Mouse (Mus musculus): ENCODE results near the gene Lsp1.

Gene Lsp1

DNA sequence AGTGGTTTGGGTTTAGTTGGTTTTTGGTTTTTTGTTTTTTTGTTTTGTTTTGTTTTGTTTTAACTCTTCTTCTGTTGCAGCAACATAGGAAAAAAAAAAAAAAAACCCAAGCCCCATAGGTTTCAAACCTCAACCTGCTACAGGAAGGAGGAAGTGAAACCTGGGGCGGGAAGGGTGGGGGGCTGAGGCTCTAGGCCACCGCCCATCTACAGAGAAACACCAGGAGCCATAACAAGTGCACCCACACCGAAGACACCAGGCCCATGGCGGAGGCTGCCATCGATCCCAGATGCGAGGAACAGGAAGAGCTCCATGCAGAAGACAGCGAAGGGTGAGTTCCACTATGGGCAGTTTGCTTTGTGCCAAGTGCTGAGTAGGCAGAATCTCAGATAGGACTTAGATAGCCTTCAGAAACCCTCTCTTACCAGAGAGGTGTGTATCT, at the start of gene Lsp1:
TSS of gene Lsp1 (plus strand) at position 174 of the 442 bp plus-strand sequence.
- POLR2A ChIA-PET = interaction anchor here in 1 of 4 experiments (0.8 to 1.1 kb wide), 3 partner anchors 13 to 149 kb away, joined by 3 read pairs; no protein-coding TSS in a partner anchor

DNA sequence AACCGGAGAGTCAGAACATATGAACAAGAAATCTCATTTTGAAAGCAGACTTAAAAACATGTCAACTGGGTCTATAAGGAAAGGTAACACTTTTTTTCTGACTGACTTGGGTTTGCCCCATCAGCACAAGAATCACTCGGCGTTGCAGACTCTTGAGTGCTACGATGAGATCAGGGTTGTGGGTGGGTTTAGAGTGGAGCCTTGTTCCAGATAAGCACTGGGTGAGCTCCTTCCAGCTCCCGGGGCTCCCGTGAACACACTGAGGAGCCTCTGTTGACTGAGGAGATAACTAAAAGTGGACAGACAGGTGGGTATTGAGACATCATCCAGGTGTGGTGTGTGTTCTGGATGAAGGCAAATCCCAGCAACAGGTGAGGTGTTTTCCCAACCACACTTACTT, 47.3 kb upstream of the Lsp1 start:
- CTCF ChIA-PET = interaction anchor here in 1 of 4 experiments (0.8 kb wide), 1 partner anchor 68 kb away, joined by 3 read pairs; no protein-coding TSS in a partner anchor
- POLR2A ChIA-PET = interaction anchor here in 2 of 4 experiments (0.6 to 1.0 kb wide), 2 partner anchors 8 to 19 kb away, joined by 3 to 5 read pairs; no protein-coding TSS in a partner anchor

More for the DNA sequence above, at the start of gene Lsp1:
- CTCF ChIA-PET = interaction anchor here in 3 of 4 experiments (0.7 to 2.1 kb wide), 7 partner anchors 20 to 120 kb away, joined by 3 to 6 read pairs (median 3); no protein-coding TSS in a partner anchor

DNA sequence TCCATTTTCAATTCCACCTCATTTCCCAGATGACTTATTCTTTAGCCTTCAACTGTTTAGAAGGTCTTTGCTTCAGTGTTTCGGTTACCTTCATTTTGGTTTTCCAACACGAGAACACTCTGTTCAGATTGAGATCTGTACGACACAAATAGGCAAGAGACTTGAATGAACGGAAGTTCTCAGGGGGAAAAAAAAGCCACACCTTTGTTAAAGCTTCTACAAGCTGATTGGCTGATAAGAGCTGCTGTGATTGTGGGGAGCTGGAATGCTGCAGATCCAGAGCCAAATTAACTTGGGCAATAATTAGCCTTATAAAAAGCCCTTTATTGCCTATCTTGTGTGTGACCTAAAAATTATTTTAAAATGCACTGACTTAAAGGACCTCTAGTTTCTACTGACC, 45.3 kb upstream of the Lsp1 start:
- ChIA-PET CTCF (interaction anchor here in 2 of 4 experiments (1.5 to 2.0 kb wide), 2 partner anchors 13 to 81 kb away, joined by 4 to 8 read pairs; no protein-coding TSS in a partner anchor), POLR2A (interaction anchor here in 2 of 4 experiments (0.7 to 1.1 kb wide), 2 partner anchors 23 to 37 kb away, joined by 3 read pairs; no protein-coding TSS in a partner anchor)

DNA sequence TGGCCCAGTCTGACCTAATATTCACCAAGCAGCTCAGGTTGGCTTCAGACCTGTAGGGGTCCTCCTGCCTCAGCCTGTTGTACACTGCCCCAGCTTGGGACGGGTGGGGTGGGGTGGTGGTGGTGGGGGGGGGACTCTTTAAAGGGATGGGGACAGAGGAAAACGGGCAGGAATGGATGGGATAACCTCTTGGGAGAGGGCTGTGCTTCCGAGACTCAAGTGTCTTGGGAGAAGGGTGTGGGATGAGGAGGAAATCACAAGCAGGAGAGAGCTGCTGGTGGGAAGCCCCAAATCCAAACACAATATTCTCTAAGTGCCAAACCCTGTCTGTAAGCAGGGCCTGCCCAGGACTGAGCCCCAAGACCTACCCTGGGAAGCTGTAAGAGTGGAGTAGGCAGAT, 44.4 kb upstream of the Lsp1 start:
- CTCF ChIA-PET = interaction anchor here in 2 of 4 experiments (0.5 to 2.0 kb wide), 2 partner anchors 82 to 611 kb away, joined by 3 to 8 read pairs; no protein-coding TSS in a partner anchor
- POLR2A ChIA-PET = interaction anchor here in 2 of 4 experiments (0.7 to 1.3 kb wide), 3 partner anchors 31 to 109 kb away, joined by 3 read pairs; no protein-coding TSS in a partner anchor

DNA sequence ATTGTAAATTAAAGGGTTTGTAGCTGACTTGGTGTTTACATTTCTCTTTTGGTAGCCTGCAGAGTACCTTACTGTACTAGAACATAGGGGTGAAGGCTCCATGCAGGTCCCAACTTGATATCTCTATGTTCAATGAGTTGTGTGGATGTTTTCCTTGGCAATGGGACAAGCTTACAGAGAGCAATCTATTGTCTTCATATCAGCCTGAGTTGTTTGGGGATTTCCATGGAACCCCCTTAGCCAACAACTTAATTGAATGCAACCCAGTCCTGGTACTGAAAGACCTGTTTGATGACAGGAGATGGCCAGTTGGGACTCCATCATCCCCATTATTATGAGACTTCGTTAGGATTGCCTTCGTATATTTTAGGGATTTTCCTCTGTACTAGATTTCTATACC, 42.6 kb upstream of the Lsp1 start:
- CTCF ChIA-PET = interaction anchor here in 3 of 4 experiments (0.7 to 2.1 kb wide), 6 partner anchors 10 to 84 kb away, joined by 3 to 14 read pairs (median 6); no protein-coding TSS in a partner anchor
- POLR2A ChIA-PET = interaction anchor here in 3 of 4 experiments (0.7 to 1.0 kb wide), 4 partner anchors 13 to 1014 kb away, joined by 3 read pairs; no protein-coding TSS in a partner anchor

DNA sequence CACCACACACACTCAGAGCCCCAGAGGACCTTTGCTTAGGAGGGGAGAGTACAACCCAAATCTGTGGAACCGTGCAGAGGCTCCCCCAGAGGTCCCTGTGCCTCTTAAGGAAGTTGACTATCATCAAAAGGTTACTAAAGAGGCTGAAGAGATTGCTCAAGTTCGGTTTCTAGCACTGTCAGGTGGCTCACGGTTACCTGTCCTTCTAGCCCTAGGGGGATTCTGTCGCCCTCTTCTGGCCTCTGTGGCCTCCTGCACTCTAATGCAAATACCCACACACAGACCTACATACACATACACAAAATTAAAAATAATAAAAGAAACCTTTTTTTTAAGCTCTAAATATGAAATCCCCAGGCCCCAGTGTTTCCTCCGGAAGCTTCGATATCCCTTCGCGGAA, 41.9 kb upstream of the Lsp1 start:
- ChIA-PET POLR2A (interaction anchor here in 2 of 4 experiments (1.0 kb wide), 2 partner anchors 84 kb away, joined by 3 read pairs; no protein-coding TSS in a partner anchor), CTCF (interaction anchor here (0.6 to 2.1 kb wide), 8 partner anchors 9 to 1070 kb away, joined by 3 to 14 read pairs (median 6); no protein-coding TSS in a partner anchor)

DNA sequence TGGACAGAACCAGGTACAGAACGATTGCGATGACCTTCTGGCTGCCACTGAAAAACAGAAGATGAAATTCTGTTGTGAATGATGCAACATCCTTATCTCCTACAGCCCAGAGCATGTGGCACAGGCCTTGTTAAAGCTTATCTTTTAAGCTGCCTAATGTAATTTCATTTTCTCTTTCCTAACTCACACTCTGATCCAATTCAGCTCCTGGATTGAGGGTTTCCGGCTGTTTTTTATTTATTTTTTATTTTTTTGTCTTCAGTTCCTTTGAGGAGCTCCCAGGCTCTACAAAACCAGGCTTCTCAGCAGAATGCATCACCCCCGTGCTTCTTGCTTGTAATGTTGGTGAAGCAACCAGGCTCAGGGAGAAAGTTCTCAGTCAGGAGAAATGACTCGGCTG, 40.7 kb upstream of the Lsp1 start:
- CTCF ChIA-PET = interaction anchor here in 3 of 4 experiments (0.7 to 1.9 kb wide), 3 partner anchors 83 to 85 kb away, joined by 3 to 6 read pairs (median 5); no protein-coding TSS in a partner anchor
- POLR2A ChIA-PET = interaction anchor here in 1 of 4 experiments (1.6 kb wide), 1 partner anchor 32 kb away, joined by 5 read pairs; the partner anchor contains the start of gene Ctsd

DNA sequence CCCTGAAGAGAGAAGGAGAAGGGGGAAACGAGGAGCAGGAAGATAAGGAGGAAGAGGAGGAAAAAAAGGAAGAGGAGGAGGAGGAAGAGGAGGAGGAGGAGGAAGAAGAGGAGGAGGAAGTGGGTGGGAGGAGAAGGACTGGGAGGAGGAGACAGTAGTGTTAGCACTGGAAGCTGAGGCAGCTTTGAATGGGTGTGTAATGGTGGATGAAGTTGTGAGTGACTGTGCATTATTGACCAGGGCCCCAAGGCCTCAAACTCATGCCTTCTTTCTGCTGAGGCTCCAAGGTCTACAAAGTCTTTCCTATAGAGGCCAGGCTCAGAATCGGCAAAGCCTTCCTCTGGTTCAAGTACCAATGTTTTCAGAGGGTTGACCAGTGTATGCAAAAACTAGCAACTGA, 38.8 kb upstream of the Lsp1 start:
- ChIA-PET CTCF (no interaction called here), POLR2A (interaction anchor here in 1 of 4 experiments (0.8 to 0.9 kb wide), 2 partner anchors 10 to 17 kb away, joined by 3 to 4 read pairs; no protein-coding TSS in a partner anchor)

DNA sequence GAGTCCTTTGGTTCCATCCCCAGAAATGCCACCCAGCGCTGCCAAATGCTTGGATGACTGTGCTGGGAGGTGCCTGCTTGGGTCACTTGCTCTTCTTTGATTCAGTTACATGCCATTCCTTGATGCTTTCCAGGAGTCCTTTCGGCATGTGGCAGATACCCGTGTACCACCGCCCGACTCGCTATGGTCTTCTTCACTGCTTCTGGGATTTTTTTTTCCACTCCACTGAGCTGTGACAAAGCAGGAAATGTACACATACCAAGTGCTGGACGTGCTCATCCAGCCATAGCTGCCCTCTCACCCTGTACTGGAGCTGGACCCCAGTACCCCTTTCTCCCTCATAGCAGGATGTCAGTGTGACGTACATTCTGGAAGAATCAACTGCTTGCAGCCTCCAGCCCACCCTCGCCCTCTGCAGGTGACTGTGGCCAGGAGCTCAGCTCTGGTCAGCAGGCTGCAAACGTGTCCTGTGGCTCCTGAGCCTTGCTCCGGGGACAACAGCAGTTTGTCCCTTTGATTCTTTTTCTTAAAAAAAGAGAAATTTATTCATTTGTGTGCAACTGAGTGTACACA, 34.9 kb upstream of the Lsp1 start:
- CTCF ChIA-PET = interaction anchor here (0.6 to 3.2 kb wide), 9 partner anchors 10 to 112 kb away, joined by 3 to 18 read pairs (median 3); no protein-coding TSS in a partner anchor
- POLR2A ChIA-PET = no interaction called here

DNA sequence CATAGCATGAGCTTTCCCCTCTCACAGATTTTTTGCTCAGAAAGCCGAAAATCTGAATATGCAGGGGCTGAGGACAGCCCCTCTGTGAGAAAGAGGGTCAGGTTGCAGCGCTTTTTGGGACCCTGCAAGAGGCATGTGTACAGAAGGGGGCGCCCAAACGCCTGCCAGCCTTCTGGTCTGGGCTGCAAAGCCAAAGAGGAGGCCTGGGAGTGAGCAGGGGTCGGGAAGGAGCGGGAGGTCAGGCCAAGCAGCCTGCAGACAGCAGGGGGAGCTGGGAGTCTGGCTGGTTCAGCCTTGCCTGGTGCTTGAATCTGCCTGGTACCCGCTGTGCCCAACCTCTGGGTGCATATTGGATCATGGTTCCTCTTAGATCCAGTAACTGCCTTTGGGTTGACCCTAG, 32.4 kb upstream of the Lsp1 start:
- CTCF ChIA-PET = interaction anchor here (0.6 to 3.2 kb wide), 32 partner anchors 8 to 1020 kb away, joined by 3 to 18 read pairs (median 4); no protein-coding TSS in a partner anchor
- POLR2A ChIA-PET = interaction anchor here in 3 of 4 experiments (0.6 to 1.8 kb wide), 5 partner anchors 35 to 152 kb away, joined by 3 to 7 read pairs (median 3); partner anchors contain the start of gene Ctsd (in 1 of the 3)

DNA sequence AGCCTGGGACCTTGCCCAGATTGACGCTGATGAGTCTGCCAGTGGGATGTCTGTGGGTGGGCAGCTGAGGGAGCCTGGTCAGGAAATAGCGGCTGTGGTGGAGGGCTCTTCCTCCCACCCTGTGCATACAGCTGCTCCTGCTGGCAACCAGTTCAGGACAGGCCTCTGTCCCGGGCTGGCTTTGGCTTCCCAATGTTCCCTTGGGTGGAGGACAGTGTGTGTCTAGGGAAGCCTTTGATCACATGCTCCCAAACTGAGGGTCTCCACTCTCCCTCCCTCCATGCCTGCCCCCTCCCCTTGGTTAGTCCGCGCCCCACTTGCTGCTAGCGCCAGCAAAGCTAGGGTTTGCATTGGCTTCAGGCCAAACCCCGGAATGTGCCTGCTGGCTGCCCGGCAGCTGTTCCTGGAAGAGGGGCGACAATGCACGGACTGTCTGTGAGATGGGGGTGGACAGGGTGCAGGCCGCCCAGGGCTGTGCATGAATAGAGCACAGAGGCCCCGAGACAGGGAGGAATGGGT, 30.4 kb upstream of the Lsp1 start:
- ChIA-PET POLR2A (interaction anchor here in 1 of 4 experiments (0.6 to 1.2 kb wide), 3 partner anchors 9 to 876 kb away, joined by 3 to 4 read pairs (median 3); no protein-coding TSS in a partner anchor), CTCF (interaction anchor here in 3 of 4 experiments (0.6 to 1.2 kb wide), 8 partner anchors 7 to 181 kb away, joined by 3 to 6 read pairs (median 3); no protein-coding TSS in a partner anchor)

DNA sequence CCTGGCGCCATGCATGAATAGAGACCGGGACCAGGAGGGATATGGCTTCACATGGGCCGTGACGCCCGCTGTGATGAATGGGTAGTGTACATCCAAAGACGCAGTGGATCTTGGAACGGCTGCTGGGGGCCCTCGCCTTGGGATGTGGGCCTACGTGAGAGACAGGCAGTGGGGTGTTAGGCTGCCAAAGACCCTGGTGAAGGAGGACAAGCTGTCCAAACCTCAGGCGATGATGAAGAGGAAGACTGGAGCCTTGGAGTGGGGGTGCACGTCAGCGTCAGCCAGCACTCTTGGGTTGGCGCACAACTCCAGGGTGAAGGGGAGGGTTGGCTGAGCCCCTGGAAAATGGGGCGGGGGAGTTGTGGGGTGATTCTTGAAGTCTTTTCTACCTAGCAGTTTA, 29.5 kb upstream of the Lsp1 start:
- CTCF ChIA-PET = interaction anchor here in 2 of 4 experiments (0.6 to 1.0 kb wide), 2 partner anchors 13 to 107 kb away, joined by 3 to 5 read pairs; no protein-coding TSS in a partner anchor

DNA sequence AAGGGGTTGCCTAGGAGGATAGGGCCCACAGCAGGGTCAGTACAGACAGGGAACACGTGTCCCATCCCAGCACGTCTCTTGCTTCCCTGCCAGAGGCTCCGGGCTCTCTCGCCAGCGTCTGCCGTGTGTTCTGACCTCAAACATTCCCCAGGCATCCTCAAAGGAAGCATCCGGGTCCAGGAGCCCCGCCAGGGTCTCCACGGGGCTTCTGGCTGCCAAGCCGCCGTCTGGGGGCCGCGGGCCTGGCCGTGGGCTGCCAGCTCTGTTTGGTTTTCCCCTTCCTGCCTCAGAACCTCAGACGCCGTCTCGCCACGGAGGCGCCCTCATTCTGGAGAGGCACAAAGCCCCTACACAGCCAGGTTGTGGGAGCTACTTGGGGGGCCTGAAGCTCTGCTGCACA, 27.0 kb upstream of the Lsp1 start:
- ChIA-PET CTCF (interaction anchor here (0.6 to 1.6 kb wide), 5 partner anchors 34 to 99 kb away, joined by 3 to 5 read pairs (median 3); no protein-coding TSS in a partner anchor), POLR2A (interaction anchor here in 1 of 4 experiments (1.1 kb wide), 1 partner anchor 45 kb away, joined by 3 read pairs; the partner anchor contains the start of gene Ctsd)

More for the DNA sequence above, 29.5 kb upstream of the Lsp1 start:
- POLR2A ChIA-PET = interaction anchor here in 1 of 4 experiments (1.2 to 1.5 kb wide), 2 partner anchors 9 to 14 kb away, joined by 3 to 4 read pairs; no protein-coding TSS in a partner anchor

DNA sequence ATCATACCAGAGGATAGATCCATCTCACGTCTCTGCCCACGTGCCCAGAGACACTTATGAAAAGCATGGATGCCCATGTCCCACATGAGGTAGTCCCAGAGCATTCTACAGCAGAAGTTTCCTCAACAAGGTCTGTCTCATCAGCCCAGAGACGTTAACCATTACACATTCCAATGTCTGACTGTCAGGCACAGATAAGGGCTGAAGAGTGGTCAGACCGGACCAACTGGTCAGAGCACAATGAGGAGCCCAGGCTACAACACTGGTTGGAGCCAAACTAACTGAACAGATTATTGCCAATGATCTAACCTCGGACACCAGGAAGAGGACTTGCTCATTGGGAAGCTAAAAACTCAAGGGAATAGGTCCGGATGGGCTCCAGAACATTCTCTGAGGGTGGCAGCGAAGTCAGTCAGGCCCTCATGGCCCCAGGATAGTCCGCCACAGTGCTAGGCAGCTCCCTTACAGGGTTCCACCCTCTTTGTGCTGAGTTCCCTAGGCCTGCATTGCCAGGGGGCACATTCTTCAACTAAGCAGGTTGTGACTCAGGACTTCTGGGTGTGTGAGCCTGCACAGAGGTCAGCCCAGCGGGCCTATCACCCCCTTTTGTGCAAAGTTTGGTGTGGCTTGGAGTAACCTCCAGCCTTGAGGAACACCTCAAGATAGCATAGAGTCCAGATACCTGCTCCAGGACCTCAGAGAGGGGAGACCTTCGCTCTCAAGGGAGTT, 26.3 kb upstream of the Lsp1 start, which contains the start of gene Syt8:
TSS of gene Syt8 (plus strand) at position 714 of the 729 bp plus-strand sequence.
- POLR2A ChIA-PET = no interaction called here
- CTCF ChIA-PET = interaction anchor here (0.6 to 1.6 kb wide), 5 partner anchors 35 to 100 kb away, joined by 3 to 5 read pairs (median 3); no protein-coding TSS in a partner anchor

DNA sequence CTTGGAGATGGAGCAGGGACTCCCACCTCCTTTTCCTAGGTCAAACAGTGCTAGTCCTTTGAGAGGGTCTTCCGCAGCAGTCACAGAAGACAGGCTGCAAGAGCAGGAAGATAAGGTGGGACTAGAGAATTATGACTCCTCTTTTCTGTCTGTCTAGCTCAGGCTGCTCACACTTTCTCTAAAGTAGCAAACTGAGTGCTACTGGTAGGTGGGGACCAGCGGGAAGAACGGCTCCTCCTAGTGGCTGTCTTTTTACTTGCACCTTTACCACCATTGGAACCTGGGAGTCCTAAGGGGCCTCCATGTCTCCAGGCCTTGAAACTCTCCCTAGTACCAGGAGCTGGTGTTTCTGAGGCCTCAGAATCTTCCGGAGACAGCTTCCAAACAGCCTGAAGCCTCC, 25.1 kb upstream of the Lsp1 start:
- CTCF ChIA-PET = interaction anchor here (0.6 to 3.7 kb wide), 24 partner anchors 9 to 693 kb away, joined by 3 to 58 read pairs (median 4); partner anchors contain the start of genes Ctsd (in 1 of the 4), Krtap5-4 (in 1 of the 4) and Lsp1 (in 1 of the 4)
- POLR2A ChIA-PET = interaction anchor here in 3 of 4 experiments (0.6 to 1.9 kb wide), 7 partner anchors 42 to 102 kb away, joined by 3 to 9 read pairs (median 4); partner anchors contain the start of gene Gm49369 (in 1 of the 3)

DNA sequence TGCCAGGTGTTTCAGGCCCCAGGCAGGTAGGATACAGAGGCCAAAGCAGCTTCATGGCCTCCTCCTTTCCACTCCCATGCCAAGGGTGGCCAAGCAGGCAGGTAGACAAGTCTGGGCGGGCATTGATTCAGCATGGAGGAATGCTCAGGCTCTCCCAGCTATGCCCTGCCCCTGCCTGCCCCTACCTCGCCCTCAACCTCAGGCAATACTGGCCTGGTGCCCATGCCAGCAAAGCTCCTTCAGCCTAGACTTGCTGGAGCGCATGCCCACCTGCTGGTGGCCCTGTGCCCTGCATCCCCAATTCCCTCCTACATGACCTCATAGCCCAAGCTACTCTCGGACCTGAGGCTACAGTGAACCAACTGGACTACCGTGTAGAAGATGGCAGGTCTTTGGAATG, 23.3 kb upstream of the Lsp1 start:
- CTCF ChIA-PET = interaction anchor here (0.6 to 3.7 kb wide), 20 partner anchors 8 to 153 kb away, joined by 3 to 58 read pairs (median 6); partner anchors contain the start of gene Tnnt3 (in 1 of the 4)

DNA sequence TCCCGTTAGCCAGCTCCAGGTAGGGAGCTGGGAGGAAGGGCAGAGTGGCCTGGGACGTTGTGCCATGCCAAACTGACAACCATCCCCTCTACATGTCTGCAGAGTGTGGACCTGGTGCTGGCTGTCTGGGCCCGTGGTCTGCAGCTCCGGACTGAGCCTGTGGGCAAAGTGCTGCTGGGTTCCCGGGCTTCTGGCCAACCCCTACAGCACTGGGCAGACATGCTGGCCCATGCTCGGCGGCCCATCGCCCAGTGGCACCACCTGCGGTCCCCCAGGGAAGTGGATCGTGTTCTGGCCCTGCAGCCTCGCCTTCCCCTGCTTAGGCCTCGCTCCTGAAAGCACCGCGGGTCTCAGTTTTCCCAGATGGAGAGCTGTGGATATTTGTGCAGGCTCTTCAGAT, 20.6 kb upstream of the Lsp1 start:
- CTCF ChIA-PET = interaction anchor here (0.6 to 3.4 kb wide), 38 partner anchors 8 to 480 kb away, joined by 3 to 27 read pairs (median 4); partner anchors contain the start of gene Ctsd (in 1 of the 4)
- POLR2A ChIA-PET = interaction anchor here in 2 of 4 experiments (1.1 to 2.0 kb wide), 5 partner anchors 52 to 171 kb away, joined by 3 to 6 read pairs (median 5); partner anchors contain the start of gene Ctsd (in 2 of the 2)

More for the DNA sequence above, 23.3 kb upstream of the Lsp1 start:
- POLR2A ChIA-PET = interaction anchor here in 2 of 4 experiments (0.7 to 1.9 kb wide), 8 partner anchors 23 to 145 kb away, joined by 3 to 8 read pairs (median 4); partner anchors contain the start of gene Lsp1 (in 1 of the 2)

All from embryonic stem cell, embryonic (primary cell).